Mouse (Mus musculus): Measurements from ENCODE around the gene Cant1.

DNA sequence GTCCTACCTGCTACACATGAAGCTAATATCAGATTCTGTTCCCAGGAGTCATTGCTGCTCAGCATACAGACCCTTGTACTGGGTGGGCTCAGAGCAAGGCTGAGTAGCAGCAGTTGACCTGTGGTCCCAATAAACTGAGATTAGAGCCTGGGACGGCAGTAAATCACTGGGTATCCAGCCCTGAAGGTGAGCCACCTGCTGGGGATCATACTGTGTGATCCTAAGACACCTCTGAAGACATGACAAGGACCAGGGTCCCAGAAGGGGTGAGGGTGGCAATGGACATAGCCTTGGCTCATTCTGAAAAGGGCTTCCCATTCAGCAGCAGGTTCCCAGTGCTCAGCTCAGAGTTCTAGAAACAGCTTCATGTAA lies 8.8 kb downstream of the Cant1 start:
- TF ChIP-seq ZC3H11A (IDR thresholded peaks at IDR 0.05; ENCODE audit: borderline replicate concordance, low read depth, low read length) (no peak), MAFK (IDR thresholded peaks at IDR 0.05; ENCODE audit: insufficient read depth, low read depth, low read length) (no peak), HCFC1 (IDR thresholded peaks at IDR 0.05; ENCODE audit: borderline replicate concordance, insufficient read depth, low read length) (no peak), CHD2 (IDR thresholded peaks at IDR 0.05; ENCODE audit: low read depth, low read length) (no peak), ZNF384 (IDR thresholded peaks at IDR 0.05; ENCODE audit: low read depth, low read length) (no peak)
